Mouse (Mus musculus) thymus, postnatal 25 days (tissue): ENCODE data around the gene Fgfr2.
"Not testable (repeated sequence)": the region's sequence is repeated elsewhere in the genome, so short reads cannot be mapped to it uniquely, and the experiment has no call there.

ENCODE experiments used
- DNase-seq: peaks from one replicate; pipeline ENCODE4 v3.0.0; 2022

The Fgfr2 gene

DNA sequence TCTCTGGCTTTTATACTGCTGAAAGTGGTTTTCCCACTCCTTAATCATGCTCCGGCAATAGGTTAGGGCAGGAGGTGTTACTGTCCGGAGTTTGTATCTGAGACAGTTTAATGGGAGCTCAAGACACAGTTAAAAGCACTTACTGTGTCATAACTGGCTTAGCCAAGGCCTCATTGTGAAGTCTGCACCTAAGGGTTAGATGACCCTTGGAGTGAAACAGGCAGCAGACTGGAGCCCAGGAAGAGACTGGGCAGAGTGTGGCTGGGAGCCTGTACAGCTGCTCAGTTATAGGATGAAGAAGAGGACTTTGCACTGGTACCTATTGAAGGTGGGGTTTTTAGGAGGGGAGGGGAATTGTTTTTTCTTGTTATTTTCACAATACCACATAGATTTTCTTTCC lies 1976.9 kb downstream of the Fgfr2 start, which contains the start of gene 4933402N03Rik:
TSS of gene 4933402N03Rik (minus strand) at position 101 of the 400 bp plus-strand sequence.
- DNase-seq, result no peak

DNA sequence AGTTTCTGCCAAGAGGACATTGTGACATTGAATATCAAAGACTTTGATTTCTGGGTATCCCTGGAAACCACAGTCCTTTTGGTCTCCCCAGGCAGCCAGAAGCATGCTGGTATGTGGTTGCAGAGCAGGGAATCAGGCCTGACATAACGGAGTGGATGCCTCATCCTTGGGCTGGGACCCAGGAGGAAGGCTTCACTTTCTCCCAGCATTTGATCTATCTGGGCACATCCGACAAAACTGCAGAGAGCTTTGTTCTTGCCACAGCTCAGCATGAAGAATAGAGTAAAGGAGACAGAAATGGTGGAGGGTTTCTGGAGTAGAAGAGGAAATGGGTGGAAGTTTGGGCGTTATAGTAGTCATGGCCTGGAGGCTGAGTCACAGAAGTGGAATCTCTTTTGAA lies 1990.0 kb downstream of the Fgfr2 start:
- DNase-seq, result no peak

DNA sequence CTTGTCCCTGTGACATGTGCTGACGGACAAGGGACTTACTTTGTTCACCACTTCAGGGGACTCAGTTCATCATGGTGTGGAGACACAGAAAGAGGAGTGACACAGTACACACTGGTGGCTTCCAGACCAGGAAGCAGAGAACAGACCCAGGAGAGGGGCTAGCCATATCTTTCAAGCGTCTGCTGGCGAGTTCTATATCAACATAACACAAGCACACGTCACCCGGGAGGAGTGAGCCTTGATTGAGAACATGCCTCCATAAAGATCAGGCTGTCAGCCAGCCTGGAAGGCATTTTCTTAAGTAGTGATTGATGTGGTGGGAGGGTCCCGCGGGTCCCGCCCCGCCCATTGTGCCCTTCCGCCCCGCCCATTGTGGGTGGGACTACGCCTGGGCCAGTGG lies 1993.1 kb downstream of the Fgfr2 start:
- no peak for DNase-seq

DNA sequence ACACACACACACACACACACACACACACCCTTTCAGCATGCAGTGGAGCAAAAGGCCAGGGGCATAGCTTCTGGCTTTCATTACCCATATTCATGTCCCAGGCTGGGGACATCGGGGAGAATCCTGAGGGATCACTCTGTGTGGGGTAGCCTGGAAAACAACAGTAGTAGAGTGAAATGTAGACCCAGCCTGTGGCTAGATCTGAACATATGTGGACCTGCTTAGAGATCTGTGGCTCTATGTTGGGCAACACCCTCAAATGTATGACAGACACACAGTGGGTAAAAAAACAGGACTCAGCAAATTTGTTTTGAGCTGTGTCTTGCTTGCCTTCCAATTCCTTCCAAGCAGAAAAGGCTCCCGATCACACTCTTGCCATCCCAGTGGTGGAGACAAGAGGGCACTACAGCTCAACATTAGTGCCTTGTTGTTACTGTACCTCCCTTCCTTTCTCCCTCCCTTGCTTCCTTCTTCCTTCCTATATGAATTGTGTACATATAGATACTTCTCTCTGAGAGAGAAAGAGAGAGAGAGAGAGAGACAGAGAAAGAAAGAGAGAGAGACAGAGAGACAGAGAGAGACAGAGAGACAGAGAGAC lies 2000.8 kb downstream of the Fgfr2 start:
- no peak for DNase-seq

DNA sequence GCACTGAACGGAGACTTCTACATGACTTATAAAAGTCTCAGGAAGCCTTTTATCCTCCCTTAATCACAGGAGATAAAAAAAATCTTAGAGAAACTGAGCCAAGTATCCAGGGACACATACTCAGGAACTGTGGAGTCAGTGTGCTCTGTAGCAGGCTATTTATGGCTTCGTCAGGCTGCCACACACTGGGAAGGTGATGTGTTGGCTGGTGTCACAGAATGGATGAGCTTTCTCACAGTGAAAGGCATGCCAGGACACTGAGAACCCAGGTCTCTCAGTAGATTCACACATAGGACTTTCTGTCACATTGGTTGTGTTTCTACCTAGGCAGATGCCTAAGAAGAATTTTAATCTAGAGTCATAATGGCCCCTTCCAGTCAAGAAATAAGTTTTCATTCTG lies 2008.7 kb downstream of the Fgfr2 start:
- no peak for DNase-seq

DNA sequence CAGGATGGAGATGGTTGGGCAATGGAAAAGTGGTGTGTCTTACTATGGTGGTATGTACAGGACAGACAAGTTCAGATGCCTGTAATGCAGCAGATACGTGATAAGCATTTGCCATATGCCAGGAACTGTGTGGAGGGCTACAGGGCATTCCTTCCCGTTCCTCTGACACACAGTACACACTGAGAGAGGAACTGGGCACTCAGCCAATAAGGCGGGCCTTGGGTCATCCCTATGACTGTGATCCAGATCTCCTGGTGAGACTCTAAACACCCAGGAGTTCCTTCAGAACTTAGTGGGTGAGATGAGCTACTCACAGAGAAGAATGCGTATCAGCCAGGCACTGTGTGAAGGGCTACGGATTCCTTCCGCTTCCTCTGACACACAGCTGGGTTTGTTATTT lies 2009.5 kb downstream of the Fgfr2 start:
- DNase-seq, result no peak

DNA sequence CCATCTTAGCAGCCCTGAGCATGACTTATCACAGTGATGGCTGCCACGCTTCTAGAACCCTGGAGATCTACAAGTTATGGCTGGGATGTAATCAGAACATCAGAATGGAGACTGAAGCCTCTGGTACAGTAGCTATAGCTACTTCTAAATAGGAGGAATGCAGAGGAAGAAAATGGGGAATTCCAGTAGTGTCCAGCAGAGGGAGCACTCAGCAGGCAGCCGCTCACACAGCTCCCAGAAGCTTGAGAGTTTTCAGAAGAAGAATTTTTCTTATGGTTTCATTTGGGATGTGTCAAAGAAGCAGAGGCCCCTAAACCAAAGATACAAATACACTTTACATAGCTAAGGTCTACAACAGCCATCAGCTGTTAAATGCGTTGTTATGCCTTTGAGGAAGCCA lies 2010.7 kb downstream of the Fgfr2 start:
- peak; percentile 55 for DNase-seq

DNA sequence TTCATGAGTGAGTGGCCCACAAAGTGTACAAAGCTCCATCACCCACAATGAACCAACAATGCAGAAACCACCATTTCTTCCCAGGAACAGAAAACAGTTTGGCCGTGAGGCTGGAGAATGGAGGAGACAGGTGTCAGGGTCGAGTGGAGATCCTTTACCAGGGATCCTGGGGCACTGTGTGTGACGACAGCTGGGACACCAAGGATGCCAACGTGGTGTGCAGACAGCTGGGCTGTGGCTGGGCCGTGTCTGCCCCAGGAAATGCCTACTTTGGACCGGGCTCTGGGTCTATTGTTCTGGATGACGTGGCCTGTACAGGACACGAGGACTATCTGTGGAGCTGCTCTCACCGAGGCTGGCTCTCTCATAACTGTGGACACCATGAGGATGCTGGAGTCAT lies 2040.7 kb downstream of the Fgfr2 start:
- not testable (repeated sequence) for DNase-seq

DNA sequence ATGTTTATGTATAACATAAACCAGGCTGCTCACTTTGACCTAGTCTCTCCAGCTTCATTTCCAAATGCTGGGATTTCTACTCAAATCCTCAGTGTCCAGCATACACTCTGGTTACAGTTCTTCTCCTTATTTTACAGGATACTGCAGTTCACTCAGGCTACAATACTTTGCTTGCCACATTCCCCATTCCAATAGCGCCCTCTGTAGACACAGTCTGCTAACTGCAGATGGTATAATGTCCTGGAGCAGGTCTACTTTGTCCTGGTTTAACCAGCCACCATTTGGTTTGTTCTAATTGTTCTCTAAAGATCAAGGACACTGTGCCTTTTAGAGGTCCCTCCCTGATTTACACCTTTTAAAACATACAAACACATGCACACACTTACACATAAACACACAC lies 2047.2 kb downstream of the Fgfr2 start:
- DNase-seq, result peak; percentile 77

DNA sequence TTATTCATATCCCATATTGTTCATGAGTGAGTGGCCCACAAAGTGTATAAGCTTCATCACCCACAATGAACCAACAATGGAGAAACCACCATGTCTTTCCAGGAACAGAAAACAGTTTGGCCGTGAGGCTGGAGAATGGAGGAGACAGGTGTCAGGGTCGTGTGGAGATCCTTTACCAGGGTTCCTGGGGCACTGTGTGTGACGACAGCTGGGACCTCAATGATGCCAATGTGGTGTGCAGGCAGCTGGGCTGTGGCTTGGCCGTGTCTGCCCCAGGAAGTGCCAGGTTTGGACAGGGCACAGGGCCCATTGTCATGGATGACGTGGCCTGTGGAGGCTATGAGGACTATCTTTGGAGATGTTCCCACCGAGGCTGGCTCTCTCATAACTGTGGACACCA lies 2049.1 kb downstream of the Fgfr2 start:
- peak; percentile 30 for DNase-seq

DNA sequence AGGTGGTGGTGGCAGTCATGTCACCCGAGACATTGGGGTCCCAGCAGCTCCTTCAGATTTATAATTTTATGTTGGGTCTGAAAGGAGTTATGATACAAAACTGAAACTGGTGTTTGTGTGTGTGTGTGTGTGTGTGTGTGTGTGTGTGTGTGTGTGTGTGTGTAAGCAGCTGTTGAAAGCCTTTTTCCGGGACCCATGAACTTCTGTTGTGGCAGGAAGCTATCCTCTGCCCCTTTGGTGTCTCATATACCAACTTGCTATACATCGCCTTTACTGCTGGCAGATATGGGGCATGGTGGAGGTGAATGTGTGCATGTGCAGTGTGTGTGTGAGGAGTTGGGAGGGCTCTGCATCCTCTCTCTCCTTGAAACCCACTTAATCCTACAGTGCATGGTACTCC lies 2049.7 kb downstream of the Fgfr2 start:
- DNase-seq, result peak; percentile 76

DNA sequence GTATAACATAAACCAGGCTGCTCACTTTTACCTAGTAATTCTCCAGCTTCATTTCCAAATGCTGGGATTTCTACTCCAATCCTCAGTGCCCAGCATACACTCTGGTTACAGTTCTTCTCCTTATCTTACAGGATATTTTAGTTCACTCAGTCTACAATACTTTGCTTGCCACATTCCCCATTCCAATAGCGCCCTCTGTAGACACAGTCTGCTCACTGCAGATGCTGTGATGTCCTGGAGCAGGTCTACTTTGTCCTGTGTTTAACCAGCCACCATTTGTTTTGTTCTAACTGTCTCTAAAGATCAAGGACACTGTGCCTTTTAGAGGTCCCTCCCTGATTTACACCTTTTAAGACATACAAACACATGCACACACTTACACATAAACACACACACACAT lies 2055.0 kb downstream of the Fgfr2 start:
- DNase-seq, result peak; percentile 71

DNA sequence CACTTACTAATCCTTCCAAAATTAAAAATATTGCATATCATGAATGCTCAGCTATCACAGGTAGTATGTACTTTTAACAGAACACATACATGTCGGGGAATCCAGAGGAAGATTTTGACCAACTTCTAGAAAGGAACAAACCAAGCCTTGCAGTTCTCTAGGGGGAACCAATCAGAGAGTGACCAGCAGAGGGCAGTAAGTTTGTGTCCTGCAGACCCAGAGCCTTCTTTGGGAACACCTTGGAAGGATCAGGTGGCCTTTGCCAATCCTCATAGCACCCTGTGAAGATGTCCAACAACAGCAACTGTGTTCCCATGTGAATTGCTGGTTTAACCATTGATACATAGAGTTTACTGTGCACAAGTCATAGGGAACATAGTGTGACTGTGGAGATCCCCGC lies 2060.6 kb downstream of the Fgfr2 start:
- DNase-seq, result peak; percentile 36

DNA sequence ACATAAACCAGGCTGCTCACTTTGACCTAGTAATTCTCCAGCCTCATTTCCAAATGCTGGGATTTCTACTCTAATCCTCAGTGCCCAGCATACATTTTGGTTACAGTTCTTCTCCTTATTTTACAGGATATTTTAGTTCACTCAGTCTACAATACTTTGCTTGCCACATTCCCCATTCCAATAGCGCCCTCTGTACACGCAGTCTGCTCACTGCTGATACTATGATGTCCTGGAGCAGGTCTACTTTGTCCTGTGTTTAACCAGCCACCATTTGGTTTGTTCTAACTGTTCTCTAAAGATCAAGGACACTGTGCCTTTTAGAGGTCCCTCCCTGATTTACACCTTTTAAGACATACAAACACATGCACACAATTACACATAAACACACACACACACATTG lies 2063.3 kb downstream of the Fgfr2 start:
- peak; percentile 46 for DNase-seq

DNA sequence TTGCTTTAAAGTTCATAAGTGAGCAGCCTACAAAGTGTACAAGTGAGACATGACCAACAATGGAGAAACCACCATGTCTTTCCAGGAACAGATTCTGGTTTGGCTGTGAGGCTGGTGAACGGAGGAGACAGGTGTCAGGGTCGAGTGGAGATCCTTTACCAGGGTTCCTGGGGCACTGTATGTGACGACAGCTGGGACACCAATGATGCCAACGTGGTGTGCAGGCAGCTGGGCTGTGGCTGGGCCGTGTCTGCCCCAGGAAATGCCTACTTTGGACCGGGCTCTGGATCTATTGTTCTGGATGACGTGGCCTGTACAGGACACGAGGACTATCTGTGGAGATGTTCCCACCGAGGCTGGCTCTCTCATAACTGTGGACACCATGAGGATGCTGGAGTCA lies 2065.2 kb downstream of the Fgfr2 start:
- not testable (repeated sequence) for DNase-seq

DNA sequence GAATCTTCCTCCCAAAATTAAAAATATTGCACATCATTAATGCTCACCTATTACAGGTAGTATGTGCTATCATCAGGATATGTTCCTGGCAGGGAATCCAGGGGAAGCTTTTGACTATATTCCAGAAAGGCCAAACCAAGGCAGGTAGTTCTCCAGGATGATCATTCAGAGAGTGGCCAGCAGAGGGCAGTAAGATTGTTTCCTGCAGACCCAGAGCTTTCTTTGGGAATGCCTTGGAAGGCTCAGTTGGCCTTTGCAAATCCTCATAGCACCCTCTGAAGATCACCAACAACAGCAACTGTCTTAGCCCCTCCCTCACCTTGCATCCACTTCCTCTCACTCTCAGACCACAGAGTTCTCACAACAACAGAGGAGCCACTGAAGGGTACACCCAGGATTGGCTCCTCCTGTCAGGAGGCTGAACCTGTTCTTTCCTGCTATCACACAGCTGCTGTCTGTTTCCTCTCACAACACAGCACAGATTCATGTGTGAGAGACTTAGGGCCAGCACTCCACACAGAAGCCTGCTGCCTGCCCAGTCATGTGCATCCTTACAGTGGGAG lies 2068.3 kb downstream of the Fgfr2 start:
- no peak for DNase-seq

DNA sequence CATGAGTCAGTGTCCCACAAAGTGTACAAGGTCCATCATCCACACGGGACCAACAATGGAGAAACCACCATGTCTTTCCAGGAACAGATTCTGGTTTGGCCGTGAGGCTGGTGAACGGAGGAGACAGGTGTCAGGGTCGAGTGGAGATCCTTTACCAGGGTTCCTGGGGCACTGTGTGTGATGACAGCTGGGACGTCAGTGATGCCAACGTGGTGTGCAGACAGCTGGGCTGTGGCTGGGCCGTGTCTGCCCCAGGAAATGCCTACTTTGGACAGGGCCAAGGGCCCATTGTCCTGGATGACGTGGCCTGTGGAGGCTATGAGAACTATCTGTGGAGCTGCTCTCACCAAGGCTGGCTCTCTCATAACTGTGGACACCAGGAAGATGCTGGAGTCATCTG lies 2073.3 kb downstream of the Fgfr2 start:
- not testable (repeated sequence) for DNase-seq

DNA sequence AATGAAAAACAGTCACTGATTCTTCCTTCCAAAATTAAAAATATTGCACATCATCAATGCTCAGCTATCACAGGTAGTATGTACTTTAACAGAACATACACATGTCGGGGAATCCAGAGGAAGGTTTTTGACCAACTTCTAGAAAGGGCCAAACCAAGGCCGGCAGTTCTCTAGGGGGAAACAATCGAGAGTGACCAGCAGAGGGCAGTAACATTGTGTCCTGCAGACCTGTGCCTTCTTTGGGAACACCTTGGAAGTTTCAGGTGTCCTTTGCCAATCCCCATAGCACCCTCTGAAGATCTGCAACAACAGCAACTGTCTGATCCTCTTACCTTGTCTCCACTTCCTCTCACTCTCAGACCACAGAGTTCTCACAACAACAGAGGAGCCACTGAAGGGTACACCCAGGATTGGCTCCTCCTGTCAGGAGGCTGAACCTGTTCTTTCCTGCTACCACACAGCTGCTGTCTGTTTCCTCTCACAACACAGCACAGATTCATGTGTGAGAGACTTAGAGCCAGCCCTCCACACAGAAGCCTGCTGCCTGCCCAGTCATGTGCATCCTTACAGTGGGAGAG lies 2077.8 kb downstream of the Fgfr2 start:
- peak; percentile 46 for DNase-seq

DNA sequence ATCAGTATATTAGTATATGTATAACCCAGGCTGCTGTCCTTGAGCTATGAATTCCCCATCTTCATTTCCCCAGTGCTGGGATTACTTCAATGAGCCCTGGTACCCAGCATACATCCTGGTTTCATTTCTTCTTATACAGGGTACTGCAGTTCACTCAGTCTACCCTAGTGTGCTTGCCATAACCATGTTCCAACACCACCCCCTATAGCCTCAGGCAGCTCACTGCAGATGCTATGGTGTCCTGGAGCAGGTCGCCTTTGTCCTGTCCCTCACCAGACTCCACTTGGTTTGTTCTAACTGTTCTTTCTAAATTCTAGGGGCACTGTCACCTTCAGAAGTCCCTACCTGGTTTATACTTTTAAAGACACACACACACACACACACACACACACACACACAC lies 2080.5 kb downstream of the Fgfr2 start:
- DNase-seq, result no peak

DNA sequence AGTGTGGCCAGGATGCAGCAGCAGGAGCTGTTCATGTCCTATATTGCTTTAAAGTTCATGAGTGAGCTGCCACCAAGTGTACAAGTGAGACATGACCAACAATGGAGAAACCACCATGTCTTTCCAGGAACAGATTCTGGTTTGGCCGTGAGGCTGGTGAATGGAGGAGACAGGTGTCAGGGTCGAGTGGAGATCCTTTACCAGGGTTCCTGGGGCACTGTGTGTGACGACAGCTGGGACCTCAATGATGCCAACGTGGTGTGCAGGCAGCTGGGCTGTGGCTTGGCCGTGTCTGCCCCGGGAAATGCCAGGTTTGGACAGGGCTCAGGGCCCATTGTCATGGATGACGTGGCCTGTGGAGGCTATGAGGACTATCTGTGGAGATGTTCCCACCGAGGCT lies 2082.4 kb downstream of the Fgfr2 start:
- not testable (repeated sequence) for DNase-seq

DNA sequence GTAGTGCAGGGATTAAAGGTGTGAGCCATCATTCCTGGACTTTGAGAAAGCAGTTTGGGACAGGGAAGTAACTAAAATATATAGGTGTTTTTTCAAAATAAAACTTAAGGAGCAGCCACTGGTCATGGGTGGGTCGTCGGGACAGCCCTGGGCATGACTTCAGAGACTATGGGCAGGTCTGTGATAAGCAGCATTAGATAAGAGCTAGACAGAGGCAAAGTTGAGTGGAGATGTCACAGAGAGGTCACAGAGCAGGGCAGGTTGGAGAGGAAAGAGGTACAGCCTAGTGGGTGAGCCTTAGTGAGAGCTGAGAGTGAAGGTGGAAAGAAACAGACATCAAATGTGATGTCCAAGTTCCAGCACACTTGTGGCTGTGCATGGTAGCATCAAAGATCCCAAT lies 2086.1 kb downstream of the Fgfr2 start:
- no peak for DNase-seq

DNA sequence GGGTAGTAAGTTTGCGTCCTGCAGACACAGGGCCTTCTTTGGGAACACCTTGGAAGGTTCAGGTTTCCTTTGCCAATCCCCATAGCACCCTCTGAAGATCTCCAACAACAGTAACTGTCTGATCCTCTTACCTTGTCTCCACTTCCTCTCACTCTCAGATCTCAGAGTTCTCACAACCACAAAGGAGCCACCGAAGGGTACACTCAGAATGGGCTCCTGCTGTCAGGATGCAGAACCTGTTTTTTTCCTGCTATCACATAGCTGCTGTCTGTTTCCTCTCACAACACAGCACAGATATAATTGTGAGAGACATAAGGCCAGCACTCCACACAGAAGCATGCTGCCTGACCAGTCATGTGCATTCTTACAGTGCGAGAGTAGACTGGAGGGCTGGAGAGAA lies 2086.8 kb downstream of the Fgfr2 start:
- DNase-seq, result peak; percentile 37

DNA sequence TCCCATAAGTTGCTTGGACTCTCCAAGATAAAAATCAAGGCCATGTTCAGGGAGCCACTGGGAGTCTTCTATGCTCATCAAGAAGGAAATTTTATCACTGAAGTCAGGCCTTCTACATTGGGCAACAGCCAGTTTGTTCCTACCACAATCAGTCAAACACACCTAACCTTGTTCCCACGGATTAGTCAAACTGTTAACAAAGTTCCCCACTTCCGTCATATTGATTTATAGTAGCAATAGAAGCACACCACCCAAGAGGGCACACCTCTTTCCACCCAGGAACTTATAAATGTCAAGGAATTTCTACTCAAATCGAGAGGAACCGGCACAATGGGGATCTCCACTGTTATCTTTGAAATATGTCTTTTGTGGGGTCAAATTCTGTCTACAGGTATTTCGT lies 2091.4 kb downstream of the Fgfr2 start, which contains the start of gene Dmbt1:
TSS of gene Dmbt1 (plus strand) at position 299 of the 400 bp plus-strand sequence.
- no peak for DNase-seq

DNA sequence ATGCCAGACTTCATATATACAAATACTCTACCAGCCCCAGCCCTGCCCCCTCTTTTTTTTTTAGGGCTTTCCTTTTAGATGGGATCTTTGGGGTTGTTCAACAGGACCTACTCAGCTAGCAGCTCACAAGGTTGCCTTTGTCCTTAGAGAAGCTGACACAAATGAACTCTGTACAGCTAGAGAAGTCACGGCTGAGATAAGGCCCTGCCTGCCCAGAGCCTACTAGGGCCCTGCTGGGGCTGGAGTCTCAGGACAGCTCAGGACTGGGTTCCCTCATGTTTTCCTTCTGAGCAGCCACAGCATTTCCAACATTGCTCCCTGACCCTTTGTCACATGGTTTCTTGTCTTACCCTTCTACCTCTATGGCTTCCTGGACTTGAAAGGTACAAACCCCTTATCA lies 2095.6 kb downstream of the Fgfr2 start:
- no peak for DNase-seq

DNA sequence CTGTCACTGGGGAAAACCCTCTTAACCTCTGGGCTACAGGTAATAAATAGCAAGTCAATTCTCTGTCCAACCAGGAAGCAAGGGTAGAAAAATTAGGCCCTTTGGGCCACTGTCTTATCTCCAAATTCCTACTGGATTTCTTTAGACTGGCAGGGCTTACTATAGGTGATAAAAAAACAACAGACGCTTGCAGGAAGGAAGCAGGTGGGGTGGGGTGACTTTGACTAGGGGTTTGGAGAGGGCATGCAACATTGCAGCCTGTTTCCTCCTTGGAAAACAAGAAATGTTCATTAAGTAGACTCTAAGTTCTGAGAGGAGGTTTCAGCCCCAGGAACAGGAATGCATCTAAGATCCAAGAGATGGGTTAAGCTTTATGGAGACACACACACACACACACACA lies 2098.3 kb downstream of the Fgfr2 start:
- DNase-seq, result no peak
